Mouse (Mus musculus): ENCODE results near the gene Smc6. TPM values are rescaled to one million over a fixed set of nuclear protein-coding genes. Genes with fewer than 3 reads are reported as not detected.

Gene Smc6
- polyA plus RNA-seq (2017; shearing (Covaris generic)) = 186 TPM

DNA sequence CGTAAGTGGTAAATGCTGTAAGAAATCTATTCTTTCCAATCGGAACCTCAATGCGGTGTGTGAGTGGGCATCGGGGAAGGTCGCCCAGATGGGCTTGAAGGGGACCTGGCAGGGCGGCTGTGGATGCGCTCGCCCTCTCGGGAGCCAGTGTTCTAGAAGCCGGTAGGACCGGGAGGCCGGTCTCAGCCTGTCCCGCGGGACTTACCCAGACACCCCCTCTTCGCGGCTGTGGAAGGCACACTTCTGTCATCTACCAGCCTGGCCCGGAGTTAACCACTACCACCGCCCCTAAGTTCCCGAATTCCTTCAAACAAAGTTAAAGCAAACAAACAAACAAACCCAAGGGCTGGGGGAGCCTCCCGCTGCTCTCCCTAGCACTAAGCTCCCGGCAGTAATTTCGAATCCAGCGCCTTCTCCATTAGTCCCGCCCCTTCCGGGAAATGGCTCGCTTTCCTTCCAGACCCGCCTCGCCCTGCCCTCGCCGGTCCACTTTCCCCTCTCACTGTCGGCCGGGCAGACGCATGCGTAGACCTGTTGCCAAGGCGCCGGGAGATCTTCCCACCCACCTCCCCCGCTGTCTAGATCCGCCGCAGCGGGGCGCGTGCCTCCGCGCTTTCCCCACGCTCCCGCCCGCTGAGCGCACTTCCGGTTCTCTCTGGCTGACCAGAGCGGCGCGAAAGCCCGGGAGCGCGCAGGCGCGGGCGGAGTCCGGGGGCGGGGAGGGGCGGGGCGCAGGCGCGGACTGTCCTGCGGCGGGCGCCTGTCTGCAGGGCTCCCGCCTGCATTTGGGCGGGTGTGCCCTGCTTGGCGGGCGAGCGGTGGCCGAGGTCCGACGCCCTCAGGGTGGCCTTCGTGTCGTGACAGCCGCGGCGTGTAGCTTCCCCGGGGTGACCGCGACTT is at the start of gene Smc6, which contains the start of gene Gen1:
Gene Smc6 (plus strand): TSS at position 505 of the 900 bp plus-strand sequence.
Gene Gen1 (minus strand): TSS at position 420 of the 900 bp plus-strand sequence.

Other genes with a start within 250 kb of the Smc6 start
- gene Kcns3, start 114.8 kb upstream of the Smc6 start, polyA plus RNA-seq (2017; shearing (Covaris generic)) = not detected
- gene Msgn1, start 56.9 kb upstream of the Smc6 start, polyA plus RNA-seq (2017; shearing (Covaris generic)) = 0.47 TPM
- 1.5 TPM for gene Gen1, start 85 bp upstream of the Smc6 start, polyA plus RNA-seq (2017; shearing (Covaris generic))
- not detected for gene Vsnl1, start 170.7 kb downstream of the Smc6 start, polyA plus RNA-seq (2017; shearing (Covaris generic))
- not detected for gene Rad51ap2, start 190.2 kb downstream of the Smc6 start, polyA plus RNA-seq (2017; shearing (Covaris generic))

All from CD4-positive, CD25-positive, alpha-beta regulatory T cell, adult 9 weeks (primary cell).